Mouse (Mus musculus) embryo, embryonic 10 days (tissue): ENCODE data around the gene Jarid2.

Experiments
- DNase-seq: peaks from one replicate; pipeline ENCODE4 v3.0.0-alpha.2; 2015; ENCODE audit warnings: low spot score

The Jarid2 gene

GRCm38 (mm10) chr13:44915945-44916344, 186.7 kb downstream of the Jarid2 start:
- DNase-seq = peak; percentile 46

GRCm38 (mm10) chr13:44917202-44917601, 187.9 kb downstream of the Jarid2 start:
- no peak for DNase-seq

- no peak for DNase-seq
These were observed 189.0 kb downstream of the Jarid2 start for GRCm38 (mm10) chr13:44918269-44918668.

GRCm38 (mm10) chr13:44921095-44921494, 191.8 kb downstream of the Jarid2 start:
- no peak for DNase-seq

GRCm38 (mm10) chr13:44921721-44922120, 192.4 kb downstream of the Jarid2 start:
- no peak for DNase-seq

- DNase-seq = no peak
These were observed 194.8 kb downstream of the Jarid2 start for GRCm38 (mm10) chr13:44924042-44924441.

GRCm38 (mm10) chr13:44925173-44925572, 195.9 kb downstream of the Jarid2 start:
- DNase-seq = no peak

- no peak for DNase-seq
These were observed 197.0 kb downstream of the Jarid2 start for GRCm38 (mm10) chr13:44926311-44926710.

GRCm38 (mm10) chr13:44932307-44933264, 203.3 kb downstream of the Jarid2 start:
- peak; percentile 34 for DNase-seq

GRCm38 (mm10) chr13:44933575-44933974, 204.3 kb downstream of the Jarid2 start:
- DNase-seq = no peak

GRCm38 (mm10) chr13:44937681-44938080, 208.4 kb downstream of the Jarid2 start:
- DNase-seq = no peak

- no peak for DNase-seq
These were observed 210.2 kb downstream of the Jarid2 start for GRCm38 (mm10) chr13:44939326-44940035.

- no peak for DNase-seq
These were observed 214.3 kb downstream of the Jarid2 start for GRCm38 (mm10) chr13:44943618-44944017.

GRCm38 (mm10) chr13:44946880-44947635, 217.8 kb downstream of the Jarid2 start:
- no peak for DNase-seq

GRCm38 (mm10) chr13:44948320-44949250, 219.3 kb downstream of the Jarid2 start:
- no peak for DNase-seq

GRCm38 (mm10) chr13:44952393-44953086, 223.3 kb downstream of the Jarid2 start:
- DNase-seq = no peak

- DNase-seq = no peak
These were observed 224.4 kb downstream of the Jarid2 start for GRCm38 (mm10) chr13:44953546-44954231.

GRCm38 (mm10) chr13:44954232-44954568, 224.9 kb downstream of the Jarid2 start:
- DNase-seq = no peak

GRCm38 (mm10) chr13:44955781-44956180, 226.5 kb downstream of the Jarid2 start:
- no peak for DNase-seq

GRCm38 (mm10) chr13:44957049-44957448, 227.8 kb downstream of the Jarid2 start:
- no peak for DNase-seq
